Mouse (Mus musculus): ENCODE results near the gene Efna2. TPM values are rescaled to one million over a fixed set of nuclear protein-coding genes. Genes with fewer than 3 reads are reported as not detected.
"Not testable (repeated sequence)": the region's sequence is repeated elsewhere in the genome, so short reads cannot be mapped to it uniquely, and the experiment has no call there.

Gene Efna2
- total RNA-seq, 4 experiments from 2014 or later, result 0.19 to 0.48 (median 0.36) TPM

GRCm38 (mm10) chr10:80154384-80154783 is 24.9 kb upstream of the Efna2 start:
- DNase-seq (ENCODE audit: low spot score in 2 of 2), result no peak

- DNase-seq (ENCODE audit: low spot score in 2 of 2), result no peak
Observed at GRCm38 (mm10) chr10:80155277-80155676, 24.0 kb upstream of the Efna2 start.

- no peak for DNase-seq (ENCODE audit: low spot score in 2 of 2)
Observed at GRCm38 (mm10) chr10:80156002-80156751, 23.1 kb upstream of the Efna2 start.

- no peak for DNase-seq (ENCODE audit: low spot score in 2 of 2)
Observed at GRCm38 (mm10) chr10:80156752-80157053, 22.6 kb upstream of the Efna2 start.

- no peak for DNase-seq (ENCODE audit: low spot score in 2 of 2)
Observed at GRCm38 (mm10) chr10:80157141-80157929, 21.9 kb upstream of the Efna2 start.

- peak in 1 of 2 experiments; percentile 61 for DNase-seq (ENCODE audit: low spot score in 2 of 2)
Observed at GRCm38 (mm10) chr10:80158307-80158986, 20.8 kb upstream of the Efna2 start.

- peak in 1 of 2 experiments; percentile 59 for DNase-seq (ENCODE audit: low spot score in 2 of 2)
Observed at GRCm38 (mm10) chr10:80159021-80159560, 20.2 kb upstream of the Efna2 start.

- DNase-seq (ENCODE audit: low spot score in 2 of 2), result peak; percentile 95 to 98
Observed at GRCm38 (mm10) chr10:80159561-80160454, 19.5 kb upstream of the Efna2 start.

GRCm38 (mm10) chr10:80160455-80161371 is 18.6 kb upstream of the Efna2 start:
- DNase-seq (ENCODE audit: low spot score in 2 of 2), result peak; percentile 81 to 84

GRCm38 (mm10) chr10:80161522-80162242 is 17.6 kb upstream of the Efna2 start:
- DNase-seq (ENCODE audit: low spot score in 2 of 2), result no peak

- DNase-seq (ENCODE audit: low spot score in 2 of 2), result no peak
Observed at GRCm38 (mm10) chr10:80162243-80162608, 17.1 kb upstream of the Efna2 start.

- DNase-seq (ENCODE audit: low spot score in 2 of 2), result no peak
Observed at GRCm38 (mm10) chr10:80162716-80163299, 16.5 kb upstream of the Efna2 start.

- peak in 1 of 2 experiments; percentile 62 for DNase-seq (ENCODE audit: low spot score in 2 of 2)
Observed at GRCm38 (mm10) chr10:80163721-80164120, 15.6 kb upstream of the Efna2 start.

- DNase-seq (ENCODE audit: low spot score in 2 of 2), result no peak
Observed at GRCm38 (mm10) chr10:80164161-80164997, 14.9 kb upstream of the Efna2 start.

GRCm38 (mm10) chr10:80164998-80165344 is 14.3 kb upstream of the Efna2 start:
- peak; percentile 96 to 97 for DNase-seq (ENCODE audit: low spot score in 2 of 2)

- DNase-seq (ENCODE audit: low spot score in 2 of 2), result no peak
Observed at GRCm38 (mm10) chr10:80165392-80166128, 13.7 kb upstream of the Efna2 start, which contains the start of gene Cirbp. Gene Cirbp (plus strand): TSS chr10:80165985.

- not testable (repeated sequence) for DNase-seq (ENCODE audit: low spot score in 2 of 2)
Observed at GRCm38 (mm10) chr10:80166136-80166535, 13.1 kb upstream of the Efna2 start.
